Mouse (Mus musculus) lung, adult 2 months (tissue): ENCODE results near the gene Slc2a3.

ENCODE experiments used
- CTCF ChIP-seq: fragments of 200-500 bp; IDR thresholded peaks from 2 replicates; pipeline ENCODE4 v1.5.1; 2011; ENCODE audit warnings: mild to moderate bottlenecking, low read length, control low read depth; ENCODE audit not compliant: insufficient read depth
- POLR2A ChIP-seq: fragments of 200-500 bp; IDR thresholded peaks from 2 replicates; pipeline ENCODE4 v1.6.1; 2011; ENCODE audit warnings: low read depth, mild to moderate bottlenecking, control low read depth, low read length, borderline replicate concordance; ENCODE audit errors: extremely low read depth

DNA sequence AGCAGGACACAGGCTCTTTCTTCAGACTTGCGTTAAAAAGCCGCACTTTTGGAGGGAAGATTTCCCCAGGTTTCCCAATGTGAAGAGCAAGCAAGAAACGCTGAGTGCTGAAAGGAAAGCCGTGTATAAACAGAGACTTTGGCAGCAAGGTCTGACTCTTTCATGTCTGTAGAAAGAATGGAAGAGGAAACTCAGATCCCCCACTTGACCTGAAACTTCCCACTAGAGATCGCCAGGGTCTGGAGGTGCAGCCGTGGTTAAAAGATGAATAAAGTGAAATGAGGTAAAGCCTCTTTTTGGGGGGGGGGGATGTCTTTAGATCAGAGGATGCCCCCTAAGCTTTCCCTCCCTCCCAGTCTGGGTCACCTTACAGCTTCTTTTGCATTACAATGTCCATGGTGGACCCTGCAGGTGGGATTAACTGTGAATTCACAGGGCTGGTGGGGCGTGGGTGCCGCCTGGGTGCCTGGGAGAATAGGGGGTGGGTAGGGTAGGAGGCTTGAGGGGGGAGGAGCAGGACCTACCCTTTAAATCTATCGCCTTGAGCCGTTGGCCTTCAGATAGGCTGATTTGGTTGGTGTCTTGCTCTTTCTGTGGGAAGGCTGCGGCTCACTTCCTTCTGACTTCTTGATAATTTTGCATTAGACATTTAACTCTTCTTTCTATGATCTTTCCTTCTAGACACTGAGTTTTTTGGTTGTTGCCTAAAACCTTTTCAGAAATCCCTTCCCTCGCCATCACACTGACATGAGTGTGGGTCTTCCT lies 94.2 kb downstream of the Slc2a3 start, which contains the start of gene Nanog:
- TF ChIP-seq CTCF (no peak), POLR2A (no peak)
